Mouse (Mus musculus): Measurements from ENCODE around the gene Ube2q1. TPM values are rescaled to one million over a fixed set of nuclear protein-coding genes. Genes with fewer than 3 reads are reported as not detected.
A peak's percentile ranks its signal among the peaks of the same experiment; 100 is the strongest.

The Ube2q1 gene
- polyA plus RNA-seq (2015; fragmentation: Nextera tagmentation; extraction: Ambion mirVana), result 11.3 and 13.2 TPM in 2 replicates

- DNase-seq (ENCODE audit: low spot score) (peak; percentile 96), ATAC-seq (replicated peaks; ENCODE audit: low FRiP score, low read depth) (peak; percentile 96)
- Histone ChIP-seq H3K4me2 (ENCODE audit: low read length) (peak within 1 kb of the TSS; percentile 88), H3K36me3 (ENCODE audit: insufficient read depth, low read length) (peaks cover 16% of the 10 kb centered on the region), H3K4me1 (replicated peaks; ENCODE audit: insufficient read depth, low read length) (peaks cover 21% of the 10 kb centered on the region), H3K27ac (peak within 1 kb of the TSS; percentile 99), H3K9ac (ENCODE audit: low read depth, low read length) (peak within 1 kb of the TSS; percentile 100), H3K27me3 (ENCODE audit: insufficient read depth, low read length) (no peaks in the 10 kb centered on the region), H3K9me3 (replicated peaks; ENCODE audit: low read length) (no peaks in the 10 kb centered on the region), H3K4me3 (replicated peaks; ENCODE audit: low read depth, low read length) (peak within 1 kb of the TSS; percentile 98)
- under 1% methylated on average over 76 of the region's 90 CpGs for WGBS
- TF ChIP-seq CTCF (IDR thresholded peaks at IDR 0.05; ENCODE audit: low read depth), result no peak
Observed at GRCm38 (mm10) chr3:89772968-89773709, at the start of gene Ube2q1. Ube2q1 (plus strand) TSS chr3:89773616.

GRCm38 (mm10) chr3:89727028-89727427 lies 46.4 kb upstream of the Ube2q1 start:
- peaks cover 8% of the 10 kb centered on the region for H3K4me1 ChIP-seq (replicated peaks; ENCODE audit: insufficient read depth, low read length)
- H3K4me2 ChIP-seq (ENCODE audit: low read length), result no peak overlapping the region
- no peaks in the 10 kb centered on the region for H3K9me3 ChIP-seq (replicated peaks; ENCODE audit: low read length)
- H3K36me3 ChIP-seq (ENCODE audit: insufficient read depth, low read length), result no peaks in the 10 kb centered on the region
- DNase-seq (ENCODE audit: low spot score) (peak; percentile 77), ATAC-seq (replicated peaks; ENCODE audit: low FRiP score, low read depth) (no peak; the same call in 1 of the 2 replicates)
- H3K9ac ChIP-seq (ENCODE audit: low read depth, low read length), result no peak overlapping the region
- 18% methylated on average over 4 of the region's 4 CpGs for WGBS
- no peak overlapping the region for H3K27ac ChIP-seq
- H3K4me3 ChIP-seq (replicated peaks; ENCODE audit: low read depth, low read length), result no peak overlapping the region
- H3K27me3 ChIP-seq (ENCODE audit: insufficient read depth, low read length), result no peaks in the 10 kb centered on the region
- peak; percentile 70 for TF ChIP-seq CTCF (IDR thresholded peaks at IDR 0.05; ENCODE audit: low read depth)

GRCm38 (mm10) chr3:89728848-89729247 lies 44.6 kb upstream of the Ube2q1 start:
- Histone ChIP-seq H3K4me2 (ENCODE audit: low read length) (no peak overlapping the region), H3K4me1 (replicated peaks; ENCODE audit: insufficient read depth, low read length) (peaks cover 8% of the 10 kb centered on the region), H3K27me3 (ENCODE audit: insufficient read depth, low read length) (no peaks in the 10 kb centered on the region), H3K36me3 (ENCODE audit: insufficient read depth, low read length) (no peaks in the 10 kb centered on the region), H3K9me3 (replicated peaks; ENCODE audit: low read length) (no peaks in the 10 kb centered on the region), H3K4me3 (replicated peaks; ENCODE audit: low read depth, low read length) (no peak overlapping the region), H3K27ac (no peak overlapping the region), H3K9ac (ENCODE audit: low read depth, low read length) (no peak overlapping the region)
- peak; percentile 36; the same call in 1 of the 2 replicates for TF ChIP-seq CTCF (IDR thresholded peaks at IDR 0.05; ENCODE audit: low read depth)
- 79% methylated on average over 2 of the region's 2 CpGs for WGBS
- DNase-seq (ENCODE audit: low spot score), result no peak
- ATAC-seq (replicated peaks; ENCODE audit: low FRiP score, low read depth), result no peak

- Histone ChIP-seq H3K4me1 (replicated peaks; ENCODE audit: insufficient read depth, low read length) (peaks cover 8% of the 10 kb centered on the region), H3K36me3 (ENCODE audit: insufficient read depth, low read length) (peaks cover 2% of the 10 kb centered on the region; the same call in 1 of the 2 replicates)
- WGBS, result 1% methylated on average over 32 of the region's 32 CpGs
Observed at GRCm38 (mm10) chr3:89730350-89731331, 42.8 kb upstream of the Ube2q1 start.

GRCm38 (mm10) chr3:89732091-89732490 lies 41.3 kb upstream of the Ube2q1 start:
- no peak overlapping the region for H3K27ac ChIP-seq
- H3K4me1 ChIP-seq (replicated peaks; ENCODE audit: insufficient read depth, low read length), result peaks cover 8% of the 10 kb centered on the region
- peak overlapping the region; percentile 69 for H3K4me2 ChIP-seq (ENCODE audit: low read length)
- peaks cover 10% of the 10 kb centered on the region for H3K36me3 ChIP-seq (ENCODE audit: insufficient read depth, low read length)
- 91% methylated on average over 4 of the region's 4 CpGs for WGBS
- no peaks in the 10 kb centered on the region for H3K9me3 ChIP-seq (replicated peaks; ENCODE audit: low read length)
- ATAC-seq (replicated peaks; ENCODE audit: low FRiP score, low read depth), result no peak
- no peak overlapping the region for H3K9ac ChIP-seq (ENCODE audit: low read depth, low read length)
- no peak overlapping the region for H3K4me3 ChIP-seq (replicated peaks; ENCODE audit: low read depth, low read length)
- no peak for TF ChIP-seq CTCF (IDR thresholded peaks at IDR 0.05; ENCODE audit: low read depth)
- H3K27me3 ChIP-seq (ENCODE audit: insufficient read depth, low read length), result no peaks in the 10 kb centered on the region
- no peak for DNase-seq (ENCODE audit: low spot score)

More at GRCm38 (mm10) chr3:89730350-89731331, 42.8 kb upstream of the Ube2q1 start:
- H3K27ac ChIP-seq, result peak overlapping the region; percentile 94
- peak overlapping the region; percentile 82 for H3K9ac ChIP-seq (ENCODE audit: low read depth, low read length)
- no peaks in the 10 kb centered on the region for H3K27me3 ChIP-seq (ENCODE audit: insufficient read depth, low read length)
- peak; percentile 94 for ATAC-seq (replicated peaks; ENCODE audit: low FRiP score, low read depth)
- H3K4me2 ChIP-seq (ENCODE audit: low read length), result peak overlapping the region; percentile 69
- peak overlapping the region; percentile 78 for H3K4me3 ChIP-seq (replicated peaks; ENCODE audit: low read depth, low read length)
- peak; percentile 96 for DNase-seq (ENCODE audit: low spot score)
- no peaks in the 10 kb centered on the region for H3K9me3 ChIP-seq (replicated peaks; ENCODE audit: low read length)
- peak; percentile 76 for TF ChIP-seq CTCF (IDR thresholded peaks at IDR 0.05; ENCODE audit: low read depth)

GRCm38 (mm10) chr3:89738509-89738908 lies 34.9 kb upstream of the Ube2q1 start:
- no peak overlapping the region for H3K4me2 ChIP-seq (ENCODE audit: low read length)
- no peak overlapping the region for H3K4me3 ChIP-seq (replicated peaks; ENCODE audit: low read depth, low read length)
- H3K27me3 ChIP-seq (ENCODE audit: insufficient read depth, low read length), result no peaks in the 10 kb centered on the region
- H3K27ac ChIP-seq, result no peak overlapping the region
- TF ChIP-seq CTCF (IDR thresholded peaks at IDR 0.05; ENCODE audit: low read depth), result no peak
- no peak overlapping the region for H3K9ac ChIP-seq (ENCODE audit: low read depth, low read length)
- 97% methylated on average over 6 of the region's 6 CpGs for WGBS
- DNase-seq (ENCODE audit: low spot score) (no peak), ATAC-seq (replicated peaks; ENCODE audit: low FRiP score, low read depth) (no peak)
- no peaks in the 10 kb centered on the region for H3K4me1 ChIP-seq (replicated peaks; ENCODE audit: insufficient read depth, low read length)
- H3K9me3 ChIP-seq (replicated peaks; ENCODE audit: low read length), result no peaks in the 10 kb centered on the region
- peaks cover 50% of the 10 kb centered on the region for H3K36me3 ChIP-seq (ENCODE audit: insufficient read depth, low read length)

Measured in kidney, postnatal 0 days (tissue).